Mouse (Mus musculus) MEL-GATA-1-ER (cell line): ENCODE data around the gene Otx2.

Source experiments
- DNase-seq: peaks from one replicate; pipeline ENCODE4 v3.0.0-alpha.2; 2012; ENCODE audit warnings: low read depth; ENCODE audit errors: extremely low read depth

Gene Otx2

DNA sequence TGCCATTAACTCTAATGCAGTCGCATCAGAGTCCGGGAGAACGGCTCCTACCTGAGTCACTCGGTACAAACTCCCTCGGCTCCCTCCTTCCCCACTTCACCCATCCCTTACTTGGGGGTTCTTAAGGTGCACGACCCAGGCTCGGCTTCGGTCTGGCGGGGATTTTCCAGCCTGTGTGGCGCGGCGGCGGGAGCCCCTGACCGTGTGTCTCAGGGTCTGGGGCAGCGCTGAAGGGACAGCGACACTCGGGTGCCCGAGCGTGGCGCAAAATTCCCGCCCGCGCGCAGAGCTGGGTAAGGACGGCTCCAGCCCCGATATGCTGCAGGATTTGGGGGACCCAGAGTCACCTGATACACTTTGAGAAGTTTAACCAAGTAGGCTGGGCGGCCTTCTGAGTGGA lies at the start of gene Otx2:
TSS of gene Otx2 (minus strand) at position 279 of the 400 bp plus-strand sequence.
- DNase-seq = no peak

DNA sequence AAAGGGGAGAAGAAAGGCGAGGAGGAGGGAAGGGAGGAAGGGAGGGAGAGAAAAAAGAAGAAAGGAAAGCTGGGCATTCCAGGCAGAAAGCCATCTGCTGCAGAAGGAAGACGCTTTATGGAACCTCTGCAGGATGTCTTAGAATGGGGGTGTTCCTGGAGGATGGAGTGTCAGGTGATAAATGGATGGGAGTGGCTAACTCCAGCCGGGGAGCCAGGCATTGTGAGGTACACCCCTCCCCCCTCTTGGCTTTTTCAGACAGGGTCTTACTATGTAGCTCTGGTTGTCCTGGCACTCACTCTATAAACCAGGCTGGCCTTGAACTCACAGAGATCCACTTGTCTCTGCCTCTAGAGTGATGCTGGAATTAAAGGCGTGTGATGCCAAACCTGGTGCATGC lies 49.1 kb upstream of the Otx2 start:
- DNase-seq = no peak

DNA sequence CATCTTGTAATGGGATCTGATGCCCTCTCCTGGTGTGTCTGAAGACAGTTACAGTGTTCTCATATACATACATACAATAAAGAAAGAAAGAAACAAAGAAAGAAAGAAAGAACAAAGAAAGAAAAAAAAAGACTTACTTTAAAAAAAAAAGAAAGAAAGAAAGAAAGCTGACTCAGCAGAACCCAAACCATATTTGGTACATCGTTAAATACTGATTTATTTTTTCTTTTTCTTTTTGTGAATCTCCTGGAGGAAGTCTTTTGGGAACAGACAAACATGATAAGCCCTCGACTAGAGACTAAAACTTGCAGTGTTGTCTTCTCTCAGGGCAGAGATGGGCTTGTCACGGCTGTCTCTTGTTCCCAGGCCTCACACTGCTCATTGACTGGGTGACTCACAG lies 45.7 kb upstream of the Otx2 start:
- DNase-seq = no peak

DNA sequence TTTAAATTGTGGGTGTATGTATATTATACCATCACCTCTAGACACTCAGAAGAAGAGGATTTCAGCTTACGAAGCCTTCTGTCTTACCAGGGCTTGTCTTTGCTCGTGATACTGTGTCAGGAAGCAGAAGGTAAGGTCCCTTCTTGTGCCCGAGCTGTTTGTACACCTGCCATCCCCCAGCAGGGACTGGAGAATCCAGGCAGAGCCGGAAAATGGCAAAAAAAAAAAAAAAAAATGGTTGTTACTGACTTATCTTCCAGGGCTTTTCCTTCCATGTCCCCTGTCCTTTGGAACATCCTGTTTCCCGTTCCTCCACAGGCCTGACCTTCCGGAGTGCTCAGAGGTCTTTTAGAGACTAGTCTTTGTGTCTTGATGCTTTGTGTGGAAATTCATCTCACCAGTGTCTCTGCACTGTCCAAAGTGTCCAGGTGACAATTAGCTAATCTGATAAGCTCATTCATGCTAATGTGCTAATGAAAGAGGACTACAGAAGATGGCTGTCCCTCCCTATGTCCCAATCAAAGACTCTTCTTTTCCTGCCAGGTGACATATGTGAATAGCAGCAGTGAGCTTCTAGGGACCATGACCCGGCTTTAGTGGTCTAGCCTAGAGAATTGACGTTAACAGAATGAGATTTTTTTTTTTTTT lies 44.1 kb upstream of the Otx2 start:
- no peak for DNase-seq

DNA sequence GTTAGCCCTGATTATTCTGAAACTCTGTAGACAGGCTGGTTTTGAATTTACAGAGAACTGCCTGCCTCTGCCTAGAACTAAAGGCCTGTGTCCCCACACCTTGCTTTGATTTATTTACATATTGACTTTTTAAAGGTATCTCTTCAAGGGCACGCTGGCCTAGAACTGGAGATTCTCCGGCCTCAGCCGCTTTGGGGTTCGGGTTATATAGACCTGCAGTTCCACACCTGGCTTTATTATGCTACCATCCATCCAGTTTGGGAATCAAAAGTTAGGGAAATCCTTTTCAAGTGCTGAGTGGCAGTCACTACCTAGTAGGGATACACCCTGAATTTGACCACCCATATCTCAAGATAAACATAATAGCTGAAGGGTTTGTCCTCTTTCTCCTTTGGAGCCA lies 42.8 kb upstream of the Otx2 start:
- DNase-seq = no peak

DNA sequence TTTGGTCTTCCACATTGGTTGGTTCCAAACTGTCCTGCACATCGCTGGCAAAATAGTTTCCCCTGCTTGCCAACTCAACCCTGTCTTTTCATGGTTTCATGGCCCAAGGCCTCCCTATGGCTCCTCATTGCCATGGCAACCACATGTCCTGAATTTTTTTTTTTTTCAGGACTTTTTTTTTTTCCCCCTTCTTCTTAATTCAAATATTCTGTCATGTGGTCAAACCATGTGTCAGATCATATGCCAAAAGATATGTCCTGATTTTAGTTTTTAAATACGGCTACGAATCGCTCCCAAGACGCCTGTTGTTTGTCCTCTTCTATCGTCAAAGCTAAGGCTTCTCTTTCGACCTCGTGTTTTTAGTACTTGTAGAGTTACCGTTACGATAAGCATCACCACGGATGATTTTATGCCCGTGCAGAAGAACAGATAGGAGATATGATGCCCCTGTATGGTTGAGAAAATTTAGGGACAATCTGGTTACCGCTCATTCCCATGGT lies 37.3 kb upstream of the Otx2 start:
- DNase-seq = no peak

DNA sequence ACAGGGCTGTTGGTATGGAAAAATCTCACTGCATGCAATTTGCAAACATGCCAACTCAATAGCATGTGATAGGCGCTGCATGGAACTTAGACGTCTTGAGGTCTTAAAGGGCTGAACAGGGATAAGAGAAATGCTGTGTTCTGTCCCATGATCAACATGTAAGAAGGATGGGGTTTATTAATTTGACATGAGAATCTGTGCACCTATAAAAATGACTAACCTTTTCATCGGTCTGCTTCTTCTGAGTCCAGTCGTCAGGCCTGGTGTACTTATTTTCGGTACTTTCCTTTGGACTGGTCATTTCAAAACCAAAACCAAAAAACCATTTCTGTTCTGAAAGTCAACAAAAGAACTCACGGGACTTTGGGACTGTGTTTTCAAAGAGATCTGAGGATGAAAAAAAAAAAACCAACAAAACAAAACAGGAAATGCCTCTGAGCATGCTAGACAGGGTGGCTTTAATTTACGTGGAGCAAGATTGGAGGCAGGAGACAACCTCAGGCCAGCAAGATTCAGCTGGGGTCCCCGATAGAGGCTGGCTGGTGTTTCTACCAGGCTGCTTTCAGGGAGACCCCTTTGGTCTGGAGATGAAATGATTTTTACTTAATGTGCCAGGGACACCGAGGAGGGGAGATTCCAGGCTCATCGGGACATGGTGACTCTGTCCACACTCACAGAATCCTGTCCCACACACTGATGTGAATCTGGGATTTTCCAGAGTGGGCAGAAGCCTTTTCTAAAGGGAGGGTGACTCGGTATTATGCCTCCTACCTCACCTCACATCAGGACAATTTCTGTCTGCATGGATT lies 36.6 kb upstream of the Otx2 start:
- DNase-seq = no peak

DNA sequence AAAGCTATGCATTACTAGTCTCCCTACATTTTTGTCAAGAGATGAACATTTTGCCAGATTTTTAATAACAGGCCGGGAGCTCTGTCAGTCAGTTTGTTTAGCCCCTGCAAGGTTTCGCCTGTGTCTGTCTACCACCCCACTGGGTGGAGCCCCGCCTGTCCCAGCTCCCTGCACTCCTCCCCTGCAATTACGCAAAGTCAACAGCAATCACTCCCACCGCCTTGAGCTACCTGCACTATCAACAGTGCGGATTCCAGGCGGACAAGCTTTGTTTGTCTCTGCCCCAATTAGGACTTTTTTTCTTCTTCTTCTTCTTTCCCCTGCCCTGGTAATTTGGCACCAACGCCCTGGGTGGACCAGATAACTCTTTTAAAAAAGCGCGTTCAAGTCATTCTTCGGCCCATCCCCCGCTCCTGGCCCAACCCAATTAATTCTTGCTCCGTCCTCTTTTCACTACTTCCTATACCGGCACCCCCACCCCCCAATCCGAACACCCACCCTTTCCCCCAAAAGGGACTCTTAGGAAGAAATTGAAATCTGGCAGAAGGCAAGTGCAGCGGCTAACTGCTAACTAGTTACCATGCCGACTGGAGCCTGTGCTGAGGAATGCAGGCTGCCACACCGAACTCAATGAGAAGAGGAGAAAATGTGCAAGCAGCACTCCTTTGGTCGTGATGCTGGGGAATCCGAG lies 35.9 kb upstream of the Otx2 start:
- DNase-seq = no peak

DNA sequence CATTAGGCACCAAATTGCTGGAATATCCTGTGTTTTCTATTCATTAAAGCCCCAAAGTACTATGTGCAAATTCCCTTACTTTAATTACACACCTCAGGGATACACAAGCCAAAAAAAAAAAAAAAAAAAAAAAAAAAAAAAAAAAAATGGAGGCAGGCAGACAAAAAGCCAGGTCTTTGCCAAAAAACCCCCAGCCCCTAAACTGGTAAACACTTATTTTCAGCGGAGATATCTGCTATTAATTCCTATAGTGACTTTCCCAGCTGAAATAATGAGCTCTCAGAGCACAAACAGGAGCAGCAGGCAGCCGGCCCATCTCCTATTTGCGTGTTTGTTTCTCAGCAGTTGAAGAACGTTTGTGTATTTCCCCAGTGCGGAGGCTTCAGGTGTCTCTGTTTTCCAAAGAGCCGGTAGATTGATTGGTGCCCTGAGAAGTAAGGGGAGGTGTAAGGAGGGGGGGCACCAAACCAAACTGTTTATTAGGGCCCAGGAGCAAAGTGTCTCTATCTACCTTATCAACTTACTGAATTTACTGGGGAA lies 34.3 kb upstream of the Otx2 start:
- DNase-seq = no peak

DNA sequence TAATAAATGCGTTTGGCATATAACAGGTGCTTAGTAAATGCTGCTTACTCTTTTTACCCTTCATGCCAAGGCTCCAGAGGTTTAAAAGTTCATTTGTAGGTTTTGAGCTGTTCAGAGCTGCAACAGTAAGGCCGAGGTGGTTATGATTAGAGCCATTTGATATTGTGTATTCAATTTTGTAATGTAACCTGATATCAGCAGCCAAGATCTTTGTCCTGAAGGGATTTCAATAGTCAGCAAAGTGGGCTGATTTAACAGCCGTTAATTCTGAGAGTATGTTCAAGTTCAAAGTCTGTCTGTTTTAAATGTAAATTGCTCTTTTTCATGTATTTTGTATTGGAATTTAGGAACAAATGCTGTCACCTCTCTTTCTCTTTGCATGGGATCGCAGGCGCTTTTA lies 33.8 kb upstream of the Otx2 start:
- no peak for DNase-seq

DNA sequence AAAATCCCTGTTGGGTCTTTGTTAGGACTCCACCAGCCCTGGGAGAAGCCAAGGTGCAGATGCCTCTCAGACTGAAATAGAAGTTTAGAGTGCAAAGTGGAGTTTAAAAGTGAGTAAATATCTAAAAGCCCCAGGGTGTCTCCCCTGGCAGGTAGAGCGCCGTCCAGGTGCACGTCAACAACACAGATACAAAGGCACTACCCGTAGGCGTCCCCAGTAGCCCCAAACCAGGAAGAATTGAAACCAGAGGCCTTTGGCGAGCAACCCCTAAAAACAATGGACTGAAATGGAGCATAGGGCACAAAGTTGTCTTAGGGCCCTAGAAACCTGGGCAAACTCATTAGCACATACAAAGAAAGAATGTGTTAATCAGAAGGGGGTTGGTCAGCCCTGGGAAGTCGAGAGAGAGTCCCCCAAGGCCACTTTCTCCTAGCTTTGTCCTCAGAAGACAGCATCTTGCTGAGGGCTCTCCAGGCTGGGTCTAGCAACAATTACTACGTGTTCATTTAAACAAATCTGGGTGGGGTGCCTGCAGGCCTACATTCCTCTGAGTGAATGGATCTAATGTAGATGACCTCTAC lies 27.3 kb upstream of the Otx2 start:
- DNase-seq = no peak

DNA sequence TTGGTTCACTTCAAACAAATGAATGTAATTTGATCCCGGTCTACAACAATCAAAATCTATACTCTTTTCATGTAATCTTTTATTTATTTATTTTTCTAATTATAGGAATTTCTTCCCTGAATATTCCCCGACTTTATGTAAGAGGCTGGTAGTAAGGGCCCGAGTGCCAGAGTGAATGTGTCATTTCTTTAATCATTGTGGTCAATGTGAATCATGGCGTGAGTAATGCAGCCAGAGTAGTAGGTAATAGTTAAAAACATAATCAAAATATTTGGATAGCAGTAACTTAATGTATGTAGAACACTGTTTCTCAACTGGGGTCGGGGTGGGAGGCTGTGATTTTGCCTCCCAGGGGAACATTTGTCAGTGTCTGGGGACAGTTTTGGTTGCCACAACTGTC lies 6.0 kb upstream of the Otx2 start:
- DNase-seq = no peak

DNA sequence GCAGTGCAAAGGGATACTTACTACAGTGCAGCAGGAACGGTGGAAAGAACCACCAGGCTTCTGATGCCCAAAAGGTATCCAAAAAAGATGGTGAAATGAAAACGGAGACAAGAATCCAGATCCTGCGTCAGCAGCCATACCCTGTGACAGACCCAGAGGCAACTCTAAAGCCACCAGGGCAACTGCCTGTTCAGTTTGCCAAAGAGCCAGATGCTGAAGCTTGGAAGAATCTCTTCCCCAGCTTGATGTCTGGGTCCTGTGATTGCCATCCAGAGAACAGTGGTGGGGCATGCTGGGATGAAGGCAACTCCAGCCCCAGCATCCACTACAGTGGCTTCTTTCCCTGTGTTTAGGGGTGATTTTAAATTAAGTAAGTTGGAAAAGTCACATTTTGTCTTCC lies 5.1 kb upstream of the Otx2 start:
- no peak for DNase-seq

DNA sequence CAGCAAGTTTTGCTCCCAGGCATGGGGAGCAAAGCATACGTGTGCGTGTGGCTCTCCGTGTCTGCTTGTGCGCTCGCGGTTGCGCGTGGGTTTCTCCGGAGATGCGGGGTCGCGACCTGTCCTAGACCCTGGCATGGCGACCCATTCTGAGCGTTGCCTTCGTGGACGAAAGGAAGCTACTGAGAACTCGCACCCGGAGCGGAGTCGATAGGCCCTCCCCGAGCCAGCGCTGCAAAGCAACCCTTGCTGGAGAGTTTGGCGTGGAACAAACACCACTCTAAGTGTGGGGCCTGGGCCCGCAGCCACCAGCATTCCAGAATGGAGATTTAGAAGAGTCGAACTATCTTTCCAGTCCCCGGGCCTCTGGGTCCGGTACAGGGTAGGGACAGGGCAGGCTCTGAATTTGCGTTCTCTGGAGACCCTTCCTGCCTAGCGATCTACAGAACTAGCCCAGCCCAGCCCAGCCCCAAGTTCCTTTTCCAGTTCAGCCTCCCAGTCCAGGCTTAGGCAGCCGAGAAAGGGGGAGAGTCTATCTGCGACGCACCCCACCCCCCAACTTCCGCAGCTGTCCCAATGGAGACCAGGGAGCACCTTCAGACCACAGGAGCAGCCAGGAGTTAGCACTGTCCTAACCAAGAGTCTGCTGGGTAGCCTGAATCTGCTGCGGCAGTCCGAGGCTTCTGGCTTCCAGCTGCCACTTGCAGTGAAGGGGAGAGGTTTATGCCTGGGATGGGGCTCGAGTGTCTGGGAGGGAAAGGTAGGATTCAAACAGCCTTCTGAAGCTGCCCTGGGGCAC lies 615 bp upstream of the Otx2 start:
- DNase-seq = no peak

DNA sequence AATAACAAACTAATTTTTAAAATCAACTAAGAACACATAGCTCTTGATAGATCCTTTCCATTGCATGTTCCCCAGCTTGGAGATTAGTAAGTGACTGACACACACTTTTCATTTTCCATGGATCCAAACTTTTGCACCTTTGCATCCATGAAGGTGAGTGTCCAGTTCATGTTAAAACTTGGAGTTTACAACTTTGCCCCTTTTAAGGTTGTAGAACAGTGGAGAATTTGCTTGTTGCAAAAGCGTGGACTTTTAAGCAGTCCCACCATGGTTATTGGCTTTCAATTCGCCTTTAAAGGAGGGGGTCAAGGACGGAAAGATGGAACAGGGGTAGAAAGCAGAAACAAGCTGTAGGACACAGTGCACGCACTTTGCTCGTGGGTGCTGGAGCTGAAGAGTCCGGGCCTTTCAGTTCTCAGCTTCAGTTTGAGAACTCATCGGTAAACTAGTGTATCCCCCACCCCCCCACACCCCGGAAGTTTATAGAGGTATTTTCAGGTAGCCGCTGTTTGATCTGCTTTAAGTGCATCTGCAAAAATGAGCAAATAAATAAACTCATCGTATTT lies 925 bp downstream of the Otx2 start:
- DNase-seq = no peak

DNA sequence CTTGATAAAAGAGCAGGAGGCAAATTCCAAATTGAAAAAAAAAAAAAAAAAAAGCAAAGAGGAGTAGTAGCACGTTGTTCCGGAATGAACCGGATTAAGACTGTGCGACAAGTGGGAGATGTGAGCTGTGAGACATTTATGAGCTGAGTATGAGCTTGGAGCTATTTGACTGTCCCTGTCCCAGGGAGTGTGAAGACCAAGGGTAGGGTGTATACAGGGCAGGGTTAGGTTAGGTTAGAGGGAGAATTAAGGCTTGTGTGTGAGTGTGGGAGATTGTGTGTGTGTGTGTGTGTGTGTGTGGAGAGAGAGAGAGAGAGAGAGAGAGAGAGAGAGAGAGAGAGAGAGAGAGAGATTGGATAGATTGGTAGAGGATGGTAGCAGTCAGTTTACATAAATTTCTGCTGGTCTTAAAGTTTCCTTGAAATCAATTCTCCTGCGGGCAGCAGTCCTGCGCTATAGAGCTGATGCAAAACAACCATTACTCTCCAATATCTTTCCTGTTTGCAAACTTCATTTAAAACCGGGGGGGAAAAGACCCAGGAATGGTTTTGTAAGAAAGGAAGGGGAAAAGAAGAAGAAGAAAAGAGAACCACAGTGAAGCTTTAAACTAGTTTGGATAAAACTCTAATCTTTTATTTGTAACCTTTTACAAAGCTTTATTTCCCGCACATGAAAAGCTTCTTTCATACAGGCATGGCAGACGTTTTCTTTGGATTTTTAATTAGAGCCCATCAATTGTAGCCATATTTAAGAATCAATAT lies 2.0 kb downstream of the Otx2 start:
- no peak for DNase-seq

DNA sequence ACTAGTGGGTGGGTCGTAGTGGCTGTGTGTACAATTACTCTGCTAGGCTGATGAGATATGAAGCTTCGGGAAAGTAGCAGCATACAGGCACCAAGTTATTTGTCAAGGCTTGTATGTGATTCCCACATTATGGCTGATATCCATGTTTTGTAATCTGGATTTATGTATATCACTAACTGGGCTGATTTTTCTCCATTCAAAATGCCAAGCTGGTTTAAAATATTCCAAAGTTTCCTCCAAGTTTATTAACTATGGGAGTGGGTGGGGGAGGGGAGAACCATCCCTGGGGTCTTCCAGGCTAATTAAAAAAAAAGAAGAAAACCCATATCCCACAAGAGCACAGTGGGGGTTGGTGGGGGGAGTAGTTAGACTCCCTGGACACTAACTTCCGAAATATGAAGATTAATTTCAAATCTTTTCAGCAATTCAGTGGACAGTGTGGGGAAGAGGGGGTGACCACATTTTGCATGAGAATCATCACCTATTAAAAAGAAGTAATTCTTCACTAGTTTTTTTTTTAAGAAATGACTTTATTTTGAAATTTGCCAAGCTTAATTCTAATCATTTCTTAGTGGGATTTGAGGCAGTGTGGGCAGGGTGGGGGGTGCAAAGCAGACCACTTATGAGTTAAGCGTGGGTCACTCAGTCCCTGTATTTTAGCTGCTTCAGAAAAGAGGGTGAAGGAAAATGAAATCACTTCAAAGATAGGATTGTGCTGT lies 2.7 kb downstream of the Otx2 start:
- DNase-seq = no peak

DNA sequence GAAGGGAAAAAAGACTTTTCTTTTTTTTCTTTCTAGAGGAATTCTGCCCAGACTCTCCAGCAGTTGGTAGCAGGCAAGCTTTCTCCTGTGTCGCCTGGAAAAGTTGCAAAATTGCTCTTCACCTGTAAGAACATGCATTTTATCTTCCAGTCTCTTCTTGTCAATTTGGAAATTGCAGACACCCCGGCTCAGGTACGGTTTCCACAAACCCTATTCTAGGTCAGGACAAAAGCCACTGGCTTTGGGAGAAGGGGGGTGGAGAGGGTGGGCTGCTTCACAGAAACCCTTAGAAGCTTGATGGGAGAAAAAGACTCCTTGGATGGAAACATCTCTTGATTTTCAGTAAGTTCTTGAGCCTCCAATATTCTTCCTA lies 3.4 kb downstream of the Otx2 start:
- DNase-seq = no peak

DNA sequence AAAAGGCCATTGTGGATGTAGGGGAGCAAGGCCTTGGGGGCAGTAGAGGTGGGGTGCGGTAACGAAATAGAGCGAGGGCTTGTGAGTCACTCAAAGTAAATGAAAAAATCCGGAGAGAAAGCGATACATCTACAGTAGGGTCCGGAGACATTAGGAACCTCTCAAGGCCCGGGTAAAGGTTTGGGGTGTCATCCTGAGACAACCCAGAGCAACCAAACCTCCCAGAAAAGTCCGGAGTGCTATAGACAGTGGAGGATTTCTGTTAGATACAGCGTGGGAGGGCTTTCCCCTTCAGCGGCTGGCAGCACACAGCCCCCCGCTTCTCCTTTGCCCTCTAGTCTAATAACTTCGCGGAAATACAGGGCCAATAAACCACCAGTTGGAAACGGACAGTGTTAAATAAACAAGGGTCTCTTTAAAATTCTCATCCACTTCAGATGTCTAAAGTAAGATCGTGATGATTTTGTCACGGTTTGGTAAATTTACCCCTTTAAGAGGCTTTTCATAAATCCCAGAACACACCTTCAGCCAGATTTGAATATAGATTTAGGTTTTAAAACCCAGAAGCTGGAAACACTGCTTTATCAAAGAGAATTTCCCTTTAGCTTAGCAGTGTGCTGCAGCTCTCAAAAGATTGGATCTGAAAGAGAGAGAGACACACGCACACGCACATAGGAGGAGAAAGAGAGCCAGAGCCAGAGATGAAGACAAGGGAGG lies 3.9 kb downstream of the Otx2 start:
- DNase-seq = no peak
